Mouse (Mus musculus): ENCODE measurements at regions not wholly inside any gene's neighbourhood (a gene's known extent, or its start where the extent isn't known, plus 50 kb on each side); places are given as distances from the start of the nearest gene placed in this dataset.

DNA sequence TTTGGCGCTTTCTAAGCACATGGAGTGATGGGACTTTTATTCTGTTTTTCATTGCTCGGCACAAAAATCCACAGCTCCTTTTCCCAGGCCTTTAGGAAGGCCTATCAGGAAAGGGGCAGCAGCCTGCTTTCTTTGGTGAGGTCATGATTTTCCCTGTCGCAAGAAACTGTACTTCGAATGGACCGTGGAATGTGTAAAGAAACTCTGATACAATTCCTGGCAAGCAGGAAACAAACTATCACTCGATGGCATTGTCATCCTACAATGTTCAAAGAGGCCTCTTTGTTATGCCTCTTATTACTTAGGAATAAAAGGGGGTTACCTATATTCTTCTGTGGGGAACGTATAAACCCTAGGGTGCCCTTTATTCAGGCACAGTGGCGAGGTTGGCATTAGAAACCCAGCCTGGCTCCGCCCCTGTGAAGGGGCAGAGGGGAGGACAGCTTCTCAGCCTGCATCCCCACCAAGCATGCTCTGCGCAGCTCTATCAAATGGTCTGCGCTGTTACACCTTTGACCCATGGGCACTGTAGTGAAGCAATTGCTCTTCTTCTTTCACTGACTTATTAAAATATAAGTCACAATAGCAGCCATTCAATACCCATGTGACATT, 246.5 kb downstream of the Irs2 start:
- Histone ChIP-seq H3K4me3 (ENCODE audit: control insufficient read depth, insufficient read depth, low read length) (no peak overlapping the region), H3K27ac (ENCODE audit: control insufficient read depth, insufficient read depth, low read length) (no peak overlapping the region), H3K27me3 (ENCODE audit: control insufficient read depth, insufficient read depth, low read length) (no peaks in the 10 kb centered on the region), H3K4me1 (replicated peaks; ENCODE audit: control insufficient read depth, insufficient read depth, low read length) (no peaks in the 10 kb centered on the region), H3K36me3 (ENCODE audit: control insufficient read depth, insufficient read depth, low read length) (no peaks in the 10 kb centered on the region)
- 86% methylated on average over 11 of the region's 11 CpGs for WGBS
- no peak for TF ChIP-seq CTCF (IDR thresholded peaks at IDR 0.05; ENCODE audit: borderline replicate concordance, control insufficient read depth, extremely low read depth, insufficient read depth, low read length, poor library complexity)
- no peak for TF ChIP-seq POLR2A (IDR thresholded peaks at IDR 0.05; ENCODE audit: control insufficient read depth, extremely low read depth, insufficient read depth, low read length, poor library complexity)
- no peak for DNase-seq

DNA sequence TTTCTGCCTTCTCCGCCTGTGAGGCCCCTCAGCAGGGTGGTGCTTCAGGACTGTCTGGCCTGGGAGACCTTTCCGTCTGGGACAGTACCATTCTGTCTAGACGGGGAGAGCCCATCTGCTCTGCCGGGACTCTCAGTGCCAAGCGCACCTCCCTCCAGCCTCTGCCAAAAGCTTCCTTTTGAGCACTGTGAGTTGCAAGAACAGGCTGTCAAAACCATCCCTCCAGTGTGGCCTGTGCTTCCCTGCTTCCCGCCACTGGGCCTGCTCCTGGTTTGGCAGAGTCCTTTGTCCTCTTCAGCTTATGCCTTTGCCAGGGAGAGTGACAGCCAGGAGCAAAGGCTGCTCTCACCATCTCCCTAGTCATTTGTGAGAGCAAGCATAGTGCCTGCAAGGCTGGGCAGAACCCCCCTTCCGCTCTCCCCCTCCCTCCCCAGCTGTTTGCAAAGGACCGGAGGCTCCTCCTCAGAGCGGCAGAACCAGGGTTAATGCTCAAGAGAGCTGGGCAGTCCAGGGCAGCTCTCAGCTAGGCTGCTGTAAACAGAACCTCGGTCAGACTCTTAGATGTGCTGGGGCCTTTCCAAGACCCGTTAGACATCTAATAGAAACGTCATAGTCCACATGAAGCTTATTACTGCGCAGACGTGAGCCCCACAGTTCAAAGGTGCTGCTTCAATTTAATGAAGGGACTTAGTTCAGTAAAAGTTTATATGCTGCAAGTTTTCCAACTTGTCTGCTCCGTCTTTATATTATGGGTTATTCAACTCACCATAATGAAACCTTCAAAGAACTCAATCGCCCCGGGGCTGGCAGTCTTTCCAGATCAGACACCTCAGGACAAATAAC, 247.2 kb downstream of the Irs2 start:
- Histone ChIP-seq H3K36me3 (ENCODE audit: control insufficient read depth, insufficient read depth, low read length) (no peaks in the 10 kb centered on the region), H3K27ac (ENCODE audit: control insufficient read depth, insufficient read depth, low read length) (no peak overlapping the region), H3K4me3 (ENCODE audit: control insufficient read depth, insufficient read depth, low read length) (no peak overlapping the region), H3K4me1 (replicated peaks; ENCODE audit: control insufficient read depth, insufficient read depth, low read length) (no peaks in the 10 kb centered on the region), H3K27me3 (ENCODE audit: control insufficient read depth, insufficient read depth, low read length) (no peaks in the 10 kb centered on the region)
- TF ChIP-seq CTCF (IDR thresholded peaks at IDR 0.05; ENCODE audit: borderline replicate concordance, control insufficient read depth, extremely low read depth, insufficient read depth, low read length, poor library complexity) (no peak), POLR2A (IDR thresholded peaks at IDR 0.05; ENCODE audit: control insufficient read depth, extremely low read depth, insufficient read depth, low read length, poor library complexity) (no peak)
- WGBS: 75% methylated on average over 17 of the region's 17 CpGs
- DNase-seq: no peak

DNA sequence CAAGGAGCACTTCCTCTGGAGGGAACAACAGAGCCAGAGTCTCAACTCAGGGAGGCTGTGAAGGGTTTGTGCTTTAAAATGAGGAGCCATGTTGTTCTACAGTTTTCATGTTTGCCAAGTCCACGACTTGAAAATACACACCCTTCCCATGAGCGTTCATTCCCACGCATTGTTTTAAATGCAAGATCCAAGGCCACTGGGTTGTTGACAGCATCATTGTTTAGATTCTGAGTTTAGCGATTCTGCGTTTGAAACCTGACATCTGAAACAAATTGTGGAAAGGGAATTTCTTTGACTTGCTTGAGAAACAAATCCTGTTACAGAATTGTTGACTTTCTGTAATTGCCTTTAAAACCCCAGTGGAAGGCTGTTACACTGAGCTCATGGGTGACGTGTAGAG, 248.0 kb downstream of the Irs2 start:
- no peaks in the 10 kb centered on the region for H3K27me3 ChIP-seq (ENCODE audit: control insufficient read depth, insufficient read depth, low read length)
- 92% methylated on average over 6 of the region's 6 CpGs for WGBS
- no peak for TF ChIP-seq POLR2A (IDR thresholded peaks at IDR 0.05; ENCODE audit: control insufficient read depth, extremely low read depth, insufficient read depth, low read length, poor library complexity)
- TF ChIP-seq CTCF (IDR thresholded peaks at IDR 0.05; ENCODE audit: borderline replicate concordance, control insufficient read depth, extremely low read depth, insufficient read depth, low read length, poor library complexity): no peak
- no peak overlapping the region for H3K4me3 ChIP-seq (ENCODE audit: control insufficient read depth, insufficient read depth, low read length)
- no peak overlapping the region for H3K27ac ChIP-seq (ENCODE audit: control insufficient read depth, insufficient read depth, low read length)
- H3K36me3 ChIP-seq (ENCODE audit: control insufficient read depth, insufficient read depth, low read length): no peaks in the 10 kb centered on the region
- no peaks in the 10 kb centered on the region for H3K4me1 ChIP-seq (replicated peaks; ENCODE audit: control insufficient read depth, insufficient read depth, low read length)
- no peak for DNase-seq

DNA sequence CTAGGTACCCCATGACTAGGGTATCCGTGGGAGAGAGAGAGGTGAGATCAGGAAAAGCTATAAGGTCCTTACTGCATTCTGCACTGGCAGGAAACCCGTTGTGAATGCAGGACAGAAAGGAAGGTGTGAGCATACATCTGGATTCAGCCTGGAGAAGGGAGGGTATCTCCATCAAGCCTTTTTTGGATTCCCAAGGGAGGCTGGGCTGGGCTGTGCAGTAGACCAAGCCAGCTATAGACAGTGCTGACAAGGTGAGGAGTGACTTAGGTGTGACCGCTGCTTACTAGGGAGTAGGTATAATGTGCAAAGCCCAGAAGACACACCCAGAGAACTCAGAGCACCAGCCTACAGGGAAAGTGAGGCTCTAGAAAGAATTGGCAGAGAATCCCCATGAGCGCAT, 250.1 kb downstream of the Irs2 start:
- Histone ChIP-seq H3K27ac (ENCODE audit: control insufficient read depth, insufficient read depth, low read length) (no peak overlapping the region), H3K36me3 (ENCODE audit: control insufficient read depth, insufficient read depth, low read length) (no peaks in the 10 kb centered on the region), H3K4me3 (ENCODE audit: control insufficient read depth, insufficient read depth, low read length) (no peak overlapping the region), H3K27me3 (ENCODE audit: control insufficient read depth, insufficient read depth, low read length) (no peaks in the 10 kb centered on the region), H3K4me1 (replicated peaks; ENCODE audit: control insufficient read depth, insufficient read depth, low read length) (no peaks in the 10 kb centered on the region)
- 89% methylated on average over 4 of the region's 4 CpGs for WGBS
- no peak for DNase-seq
- no peak for TF ChIP-seq POLR2A (IDR thresholded peaks at IDR 0.05; ENCODE audit: control insufficient read depth, extremely low read depth, insufficient read depth, low read length, poor library complexity)
- no peak for TF ChIP-seq CTCF (IDR thresholded peaks at IDR 0.05; ENCODE audit: borderline replicate concordance, control insufficient read depth, extremely low read depth, insufficient read depth, low read length, poor library complexity)

DNA sequence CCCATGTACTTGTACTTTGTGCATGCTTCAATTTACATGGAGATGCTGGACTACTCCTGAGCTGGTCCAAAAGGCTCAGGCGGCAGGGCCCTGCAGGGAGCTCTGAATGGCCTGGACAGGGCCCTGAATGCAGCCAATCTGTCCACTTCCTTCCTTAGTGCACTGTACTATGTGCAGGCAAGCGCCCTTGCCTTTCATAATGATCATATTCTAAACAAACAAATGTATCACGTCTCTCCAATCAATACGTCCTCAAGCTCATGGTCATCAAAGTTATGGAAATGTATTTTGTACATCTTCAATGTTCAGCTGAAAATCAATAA, 253.3 kb downstream of the Irs2 start:
- no peaks in the 10 kb centered on the region for H3K36me3 ChIP-seq (ENCODE audit: control insufficient read depth, insufficient read depth, low read length)
- no peak for DNase-seq
- no peak overlapping the region for H3K27ac ChIP-seq (ENCODE audit: control insufficient read depth, insufficient read depth, low read length)
- H3K27me3 ChIP-seq (ENCODE audit: control insufficient read depth, insufficient read depth, low read length): no peaks in the 10 kb centered on the region
- H3K4me1 ChIP-seq (replicated peaks; ENCODE audit: control insufficient read depth, insufficient read depth, low read length): no peaks in the 10 kb centered on the region
- H3K4me3 ChIP-seq (ENCODE audit: control insufficient read depth, insufficient read depth, low read length): no peak overlapping the region
- TF ChIP-seq CTCF (IDR thresholded peaks at IDR 0.05; ENCODE audit: borderline replicate concordance, control insufficient read depth, extremely low read depth, insufficient read depth, low read length, poor library complexity): no peak
- TF ChIP-seq POLR2A (IDR thresholded peaks at IDR 0.05; ENCODE audit: control insufficient read depth, extremely low read depth, insufficient read depth, low read length, poor library complexity): no peak
- WGBS: 96% methylated on average over 4 of the region's 4 CpGs

DNA sequence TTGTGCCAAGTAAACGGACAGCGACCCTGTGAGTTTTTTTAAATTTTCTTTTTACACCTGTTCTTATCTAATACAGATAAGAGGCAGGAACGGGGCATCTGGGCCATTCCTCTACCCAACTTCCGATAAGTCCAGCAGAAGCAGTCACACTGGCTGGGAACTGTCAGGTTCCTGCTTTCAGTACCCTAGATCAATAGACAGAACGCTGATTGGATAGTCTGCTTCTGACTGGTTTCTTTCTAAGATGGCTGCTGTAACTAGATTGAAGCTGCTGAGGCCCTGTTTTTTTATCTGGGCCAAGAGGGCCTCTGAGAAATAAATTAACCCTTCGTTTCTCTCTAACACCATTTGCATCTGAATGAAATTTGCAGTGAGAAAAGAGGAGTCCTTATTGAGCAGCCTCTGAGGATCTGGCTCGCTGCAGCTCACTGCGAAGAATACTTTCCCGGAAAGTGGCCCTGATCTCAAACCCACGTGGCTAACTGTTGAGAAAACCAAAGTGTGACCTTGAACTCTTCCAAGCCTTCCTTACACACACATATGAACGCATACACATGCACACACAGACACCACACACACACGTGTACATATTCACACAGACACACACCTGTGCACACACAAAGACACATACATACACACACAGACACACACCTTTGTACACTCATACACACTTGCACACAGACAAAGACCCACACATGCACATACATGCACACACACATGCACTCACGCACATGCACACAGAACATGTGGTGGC, 253.8 kb downstream of the Irs2 start:
- no peak for DNase-seq
- WGBS: 91% methylated on average over 13 of the region's 13 CpGs
- H3K27ac ChIP-seq (ENCODE audit: control insufficient read depth, insufficient read depth, low read length): no peak overlapping the region
- no peak overlapping the region for H3K4me3 ChIP-seq (ENCODE audit: control insufficient read depth, insufficient read depth, low read length)
- no peak for TF ChIP-seq POLR2A (IDR thresholded peaks at IDR 0.05; ENCODE audit: control insufficient read depth, extremely low read depth, insufficient read depth, low read length, poor library complexity)
- TF ChIP-seq CTCF (IDR thresholded peaks at IDR 0.05; ENCODE audit: borderline replicate concordance, control insufficient read depth, extremely low read depth, insufficient read depth, low read length, poor library complexity): no peak
- no peaks in the 10 kb centered on the region for H3K4me1 ChIP-seq (replicated peaks; ENCODE audit: control insufficient read depth, insufficient read depth, low read length)
- H3K36me3 ChIP-seq (ENCODE audit: control insufficient read depth, insufficient read depth, low read length): no peaks in the 10 kb centered on the region
- H3K27me3 ChIP-seq (ENCODE audit: control insufficient read depth, insufficient read depth, low read length): no peaks in the 10 kb centered on the region
